17 mouse cellular contexts compared by ENCODE assay signal in the genomic region with DNA sequence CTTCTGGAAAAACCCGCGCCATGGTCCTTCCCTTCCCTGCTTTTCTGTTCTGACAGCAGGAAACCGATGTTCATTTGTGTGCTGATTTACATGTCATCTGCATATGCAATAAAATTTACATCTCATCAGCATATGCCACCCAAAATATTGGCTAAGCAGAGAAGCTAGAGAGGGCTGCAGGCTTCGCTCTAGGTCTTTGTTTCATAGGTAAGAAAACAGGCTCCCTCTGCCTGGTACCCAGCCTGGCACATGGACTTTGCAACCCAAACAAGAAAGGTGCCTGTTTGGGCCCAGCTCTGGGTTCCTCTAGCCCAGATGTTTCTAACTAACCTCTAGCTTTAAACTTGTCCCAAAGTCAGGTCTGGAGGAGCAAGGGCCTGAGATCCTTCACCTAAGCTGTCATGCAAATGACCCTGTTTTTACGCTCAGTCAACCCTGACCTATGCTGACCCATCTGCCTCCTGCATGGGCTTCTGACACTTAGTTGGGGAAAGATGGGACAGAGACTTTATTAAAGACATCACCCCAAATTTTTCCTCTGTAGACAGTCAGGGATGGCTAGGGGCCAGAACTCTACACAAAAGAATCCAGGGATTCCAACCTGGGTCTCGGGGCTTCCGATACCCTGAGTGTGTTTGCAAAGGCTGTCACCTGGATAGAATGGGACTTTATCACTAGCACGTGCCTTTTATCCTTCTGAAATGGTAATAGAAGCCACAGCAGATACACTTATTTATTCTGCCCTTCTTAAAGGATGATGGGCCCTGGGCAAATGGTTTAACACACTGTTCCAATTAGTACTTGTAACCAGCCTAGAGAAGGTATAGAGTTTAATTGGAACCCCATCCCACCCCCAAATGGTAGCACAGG. TPM values are rescaled to one million over a fixed set of nuclear protein-coding genes. Genes with fewer than 3 reads are reported as not detected.
DNase-seq lines count a peak whose midpoint lies in the region; ATAC-seq and TF ChIP-seq lines count a peak whose summit lies in the region.
"Had no signal": no experiment of that assay in that cellular context is flagged by ENCODE, and none has a peak within 500 bp of the region (broad histone marks: within the 10 kb centered on the region; RNA-seq: fewer than 3 reads in every experiment).

No protein-coding gene starts in this region.

- ATAC-seq in liver, embryonic 11.5 days (replicated peaks; ENCODE audit: low FRiP score), result no peak
- ATAC-seq: hindbrain, postnatal 0 days had no signal

- H3K79me2 ChIP-seq in heart, adult 2 months (replicated peaks; ENCODE audit: control insufficient read depth, insufficient read depth, low read length), result no peaks in the 10 kb centered on the region; the same call in 1 of the 2 replicates
- no peaks in the 10 kb centered on the region; the same call in 1 of the 2 replicates for H3K79me2 ChIP-seq in MEL (ENCODE audit: control insufficient read depth, insufficient read depth, low read length, poor library complexity)

- no peak for TF ChIP-seq CTCF in heart, adult 2 months (IDR thresholded peaks at IDR 0.05)
- no peak for TF ChIP-seq CTCF in layer of hippocampus, adult 2 months (conservative IDR thresholded peaks at IDR 0.05)
- TF ChIP-seq CTCF in MEL (IDR thresholded peaks at IDR 0.05 in 2 of 3, conservative IDR thresholded peaks at IDR 0.05 in 1 of 3; ENCODE audit: control insufficient read depth in 1 of 3, insufficient read depth in 1 of 3, low read depth in 2 of 3, low read length in 3 of 3, poor library complexity in 1 of 3, severe bottlenecking in 1 of 3), result no peak

- peaks cover 6% of the 10 kb centered on the region; the same call in 1 of the 2 replicates for H3K36me3 ChIP-seq in heart, adult 2 months (ENCODE audit: control insufficient read depth, insufficient read depth, low read length)
- peaks cover 0 to 32% of the 10 kb centered on the region in 2 experiments; a peak in 2 of 4 replicates for H3K36me3 ChIP-seq in MEL (ENCODE audit: control insufficient read depth in 1 of 2, insufficient read depth in 2 of 2, low read length in 2 of 2)
- no peaks in the 10 kb centered on the region for H3K36me3 ChIP-seq in liver, embryonic 11.5 days (ENCODE audit: control insufficient read depth, insufficient read depth, low read length)
- H3K36me3 ChIP-seq: embryonic facial prominence, embryonic 10.5 days had no signal

- TF ChIP-seq EP300 in heart, adult 2 months (IDR thresholded peaks at IDR 0.05; ENCODE audit: insufficient read depth, low read depth, low read length), result no peak
- TF ChIP-seq EP300 in MEL (IDR thresholded peaks at IDR 0.05; ENCODE audit: low read depth in 1 of 2, low read length in 2 of 2), result no peak; a peak in 1 of 4 replicates

- no peaks in the 10 kb centered on the region for H3K27me3 ChIP-seq in heart, adult 2 months (ENCODE audit: control insufficient read depth, insufficient read depth, low read length)
- no peaks in the 10 kb centered on the region for H3K27me3 ChIP-seq in MEL (ENCODE audit: control insufficient read depth in 1 of 2, insufficient read depth in 2 of 2, low read length in 2 of 2)
- H3K27me3 ChIP-seq in liver, embryonic 11.5 days (replicated peaks; ENCODE audit: control insufficient read depth, insufficient read depth, low read length), result peaks cover 11% of the 10 kb centered on the region

- no peak for DNase-seq in heart, adult 2 months
- DNase-seq in heart, postnatal 14 days, result no peak
- no peak for DNase-seq in layer of hippocampus, adult 2 months (ENCODE audit: low spot score in 2 of 2)
- DNase-seq in layer of hippocampus, adult 18-20 months (ENCODE audit: low spot score in 2 of 2), result no peak
- DNase-seq in MEL (ENCODE audit: low read depth, low spot score), result peak; percentile 29
- no peak for DNase-seq in liver, embryonic 11.5 days (ENCODE audit: low spot score)
- no peak for DNase-seq in left cerebral cortex, postnatal 10 days (ENCODE audit: extremely low spot score in 1 of 2, low spot score in 2 of 2)
- DNase-seq in cerebellum, postnatal 14 days, result no peak
- DNase-seq: cerebellum, postnatal 10 days; gastrocnemius, postnatal 36 days; kidney, postnatal 10 days; layer of hippocampus, postnatal 36 days; right cerebral cortex, postnatal 14 days had no signal

- 66% methylated on average over 8 of the region's 8 CpGs for WGBS in heart, adult 2 months
- WGBS in liver, embryonic 11.5 days, result 68% methylated on average over 8 of the region's 8 CpGs

- H3K4me2 ChIP-seq in liver, embryonic 11.5 days, result peak overlapping the region; percentile 27

- intact Hi-C loops in heart, adult 2 months (cut with DNase I), result no loop called here
- intact Hi-C loops in heart, postnatal 14 days (cut with DNase I), result no loop called here
- intact Hi-C loops in left cerebral cortex, postnatal 10 days (cut with DNase I), result no loop called here

- no peak for TF ChIP-seq RAD21 in MEL (IDR thresholded peaks at IDR 0.05; ENCODE audit: low read depth, low read length)

- peaks cover 38% of the 10 kb centered on the region for H3K4me1 ChIP-seq in heart, adult 2 months (ENCODE audit: control insufficient read depth, insufficient read depth, low read length)
- H3K4me1 ChIP-seq in MEL (ENCODE audit: control insufficient read depth in 1 of 2, insufficient read depth in 2 of 2, low read length in 2 of 2), result peaks cover 20 to 60% of the 10 kb centered on the region in 2 experiments
- peaks cover 42% of the 10 kb centered on the region for H3K4me1 ChIP-seq in liver, embryonic 11.5 days (replicated peaks; ENCODE audit: control insufficient read depth, insufficient read depth, low read length)

- no peak for TF ChIP-seq POLR2A in heart, adult 2 months (IDR thresholded peaks at IDR 0.05; ENCODE audit: insufficient read depth, low read depth, low read length)
- TF ChIP-seq POLR2A in MEL (IDR thresholded peaks at IDR 0.05; ENCODE audit: control insufficient read depth in 1 of 2, insufficient read depth in 1 of 2, low read depth in 1 of 2, low read length in 2 of 2, poor library complexity in 1 of 2), result peak in 1 of 2 experiments; percentile 35; a peak in 1 of 4 replicates

- peak overlapping the region; percentile 2; the same call in 1 of the 2 replicates for H3K4me3 ChIP-seq in heart, adult 2 months
- no peak overlapping the region for H3K4me3 ChIP-seq in layer of hippocampus, adult 2 months
- no peak overlapping the region for H3K4me3 ChIP-seq in MEL (ENCODE audit: control insufficient read depth in 1 of 2, insufficient read depth in 1 of 2, low read depth in 2 of 2, low read length in 2 of 2)
- H3K4me3 ChIP-seq in liver, embryonic 11.5 days (ENCODE audit: low read depth, low read length), result no peak overlapping the region
- H3K4me3 ChIP-seq: embryonic facial prominence, embryonic 10.5 days had no signal

- H3K27ac ChIP-seq in heart, adult 2 months, result peak overlapping the region; percentile 92
- H3K27ac ChIP-seq in layer of hippocampus, adult 2 months, result peak overlapping the region; percentile 39; the same call in 1 of the 2 replicates
- H3K27ac ChIP-seq in MEL (ENCODE audit: control insufficient read depth, low read depth, low read length), result no peak overlapping the region
- no peak overlapping the region for H3K27ac ChIP-seq in liver, embryonic 11.5 days (ENCODE audit: low read depth, low read length)
- H3K27ac ChIP-seq: embryonic facial prominence, embryonic 10.5 days; hindbrain, postnatal 0 days; liver, embryonic 14.5 days had no signal

- no peaks in the 10 kb centered on the region for H3K9me3 ChIP-seq in MEL (replicated peaks; ENCODE audit: insufficient read depth, low read length)
- H3K9me3 ChIP-seq in liver, embryonic 11.5 days (ENCODE audit: control insufficient read depth, low read length), result no peaks in the 10 kb centered on the region
- H3K9me3 ChIP-seq: embryonic facial prominence, embryonic 10.5 days had no signal

- H3K9ac ChIP-seq in heart, adult 2 months (ENCODE audit: low read depth, low read length), result no peak overlapping the region
- H3K9ac ChIP-seq in MEL (ENCODE audit: control insufficient read depth, low read depth, low read length, poor library complexity, severe bottlenecking), result no peak overlapping the region
- H3K9ac ChIP-seq in liver, embryonic 11.5 days (ENCODE audit: low read depth, low read length), result no peak overlapping the region
- H3K9ac ChIP-seq: liver, embryonic 14.5 days had no signal

TF ChIP-seq in MEL, 35 proteins besides CTCF, POLR2A, EP300 and RAD21 (continues in another document):
- peak; percentile 69; the same call in 1 of the 2 replicates for TF ChIP-seq TBP (IDR thresholded peaks at IDR 0.05; ENCODE audit: low read depth, low read length)

RNA-seq across cellular contexts. Expression of a gene that starts 2.2 kb away (rescaled TPM):
- 10 to 100 TPM; 19.0 to 24.4 TPM for total RNA-seq in heart, adult 2 months (2021)
- polyA plus RNA-seq in heart, adult 2 months (2012; rRNA removed), result 10.2 and 12.4 TPM in 2 replicates
- total RNA-seq in heart, postnatal 14 days (2021), result 10 to 100 TPM; 18.3 to 20.0 TPM
- total RNA-seq in layer of hippocampus, adult 2 months (2021), result 1 to 10 TPM; 2.6 to 4.5 TPM
- 1 to 10 TPM; 2.0 to 5.1 TPM for total RNA-seq in layer of hippocampus, adult 18-20 months (2021)
- total RNA-seq in MEL (2012; rRNA removed), result 23.5 and 24.0 TPM in 2 replicates
- 10 to 100 TPM in 1 of 2 experiments, not detected in 1; 25.9 TPM for polyA plus RNA-seq in MEL (2012; ENCODE audit: insufficient read depth in 1 of 2, insufficient read length in 2 of 2, low read depth in 1 of 2, low replicate concordance in 2 of 2, missing spikeins in 1 of 2)
- 19.5 and 22.3 TPM in 2 replicates for polyA plus RNA-seq in liver, embryonic 11.5 days (2014; fragmentation: Nextera tagmentation; extraction: Ambion mirVana)
- total RNA-seq in left cerebral cortex, postnatal 10 days (2021), result 1 to 10 TPM in 1 of 2 experiments, under 1 TPM in 1; 0.79 to 2.3 TPM

RNA-seq across cellular contexts. Expression of a gene that starts 3.0 kb away (rescaled TPM):
- 10 to 100 TPM in 1 of 2 experiments, 1 to 10 TPM in 1; 7.9 to 11.4 TPM for total RNA-seq in heart, adult 2 months (2021)
- 16.3 and 23.2 TPM in 2 replicates for polyA plus RNA-seq in heart, adult 2 months (2012; rRNA removed)
- total RNA-seq in heart, postnatal 14 days (2021), result 10 to 100 TPM; 20.7 to 21.0 TPM
- 1 to 10 TPM; 3.3 to 6.8 TPM for total RNA-seq in layer of hippocampus, adult 2 months (2021)
- total RNA-seq in layer of hippocampus, adult 18-20 months (2021), result 1 to 10 TPM; 6.1 to 6.6 TPM
- total RNA-seq in MEL (2012; rRNA removed), result 3.2 and 3.3 TPM in 2 replicates
- polyA plus RNA-seq in MEL (2012; ENCODE audit: insufficient read depth in 1 of 2, insufficient read length in 2 of 2, low read depth in 1 of 2, low replicate concordance in 2 of 2, missing spikeins in 1 of 2), result 10 to 100 TPM in 1 of 2 experiments, not detected in 1; 15.4 TPM
- 6.4 and 7.9 TPM in 2 replicates for polyA plus RNA-seq in liver, embryonic 11.5 days (2014; fragmentation: Nextera tagmentation; extraction: Ambion mirVana)
- total RNA-seq in left cerebral cortex, postnatal 10 days (2021), result 1 to 10 TPM; 5.1 to 5.8 TPM

RNA-seq across cellular contexts. Expression of a gene that starts 14.9 kb away (rescaled TPM):
- 100 to 1,000 TPM; 181 to 206 TPM for total RNA-seq in heart, adult 2 months (2021)
- polyA plus RNA-seq in heart, adult 2 months (2012; rRNA removed), result 193 and 244 TPM in 2 replicates
- 100 to 1,000 TPM; 172 to 179 TPM for total RNA-seq in heart, postnatal 14 days (2021)
- total RNA-seq in layer of hippocampus, adult 2 months (2021), result 10 to 100 TPM; 48.8 to 63.0 TPM
- 10 to 100 TPM; 48.7 to 52.6 TPM for total RNA-seq in layer of hippocampus, adult 18-20 months (2021)
- total RNA-seq in MEL (2012; rRNA removed), result 15.4 and 17.7 TPM in 2 replicates
- 10 to 100 TPM in 1 of 2 experiments, not detected in 1; 76.0 TPM for polyA plus RNA-seq in MEL (2012; ENCODE audit: insufficient read depth in 1 of 2, insufficient read length in 2 of 2, low read depth in 1 of 2, low replicate concordance in 2 of 2, missing spikeins in 1 of 2)
- polyA plus RNA-seq in liver, embryonic 11.5 days (2014; fragmentation: Nextera tagmentation; extraction: Ambion mirVana), result 0.48 and 0.74 TPM in 2 replicates
- total RNA-seq in left cerebral cortex, postnatal 10 days (2021), result 10 to 100 TPM; 15.4 TPM
- polyA plus RNA-seq: embryonic facial prominence, embryonic 10.5 days; stomach, embryonic 14.5 days had no signal

Comparison
In these comparisons a context has a peak if more than half of its experiments do, and no peak if none do; other contexts are left out.
1. H3K27ac ChIP-seq: peak in heart, adult 2 months (single experiment) and layer of hippocampus, adult 2 months (single experiment); none in MEL (single experiment) and liver, embryonic 11.5 days (single experiment).